Mouse (Mus musculus): ENCODE measurements around the gene Ankrd2.

DNA sequence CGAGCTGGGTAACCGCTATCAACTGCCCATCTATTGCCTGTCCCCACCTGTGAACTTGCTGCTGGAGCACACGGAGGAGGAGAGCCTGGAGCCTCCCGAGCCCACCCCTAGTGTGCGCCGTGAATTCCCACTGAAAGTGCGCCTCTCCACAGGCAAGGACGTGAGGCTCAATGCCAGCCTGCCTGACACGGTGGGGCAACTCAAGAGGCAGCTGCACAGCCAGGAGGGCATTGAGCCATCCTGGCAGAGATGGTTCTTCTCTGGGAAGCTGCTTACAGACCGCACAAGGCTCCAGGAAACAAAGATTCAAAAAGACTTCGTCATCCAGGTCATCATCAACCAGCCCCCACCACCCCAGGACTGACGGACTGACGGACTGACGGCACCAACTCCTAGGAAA lies 2.2 kb upstream of the Ankrd2 start:
- TF ChIP-seq CTCF (conservative IDR thresholded peaks at IDR 0.05; ENCODE audit: low read length) (no peak), NANOG (IDR thresholded peaks at IDR 0.05; ENCODE audit: borderline replicate concordance, low read length) (no peak), POU5F1 (IDR thresholded peaks at IDR 0.05; ENCODE audit: borderline replicate concordance, low read length) (no peak)

Data from E14TG2a.4 (cell line).